Comparison of ENCODE assay signal across 9 mouse cellular contexts in genomic region chr17:73022630-73023051, GRCm38 (mm10).
DNase-seq lines count a peak whose midpoint lies in the region; ATAC-seq and TF ChIP-seq lines count a peak whose summit lies in the region.
"Had no signal": no experiment of that assay in that cellular context is flagged by ENCODE, and none has a peak within 500 bp of the region (broad histone marks: within the 10 kb centered on the region; RNA-seq: fewer than 3 reads in every experiment).

No protein-coding gene starts in this region.

- 73% methylated on average over 8 of the region's 8 CpGs for WGBS in hindbrain, embryonic 10.5 days

- no peak overlapping the region for H3K27ac ChIP-seq in hindbrain, embryonic 10.5 days
- H3K27ac ChIP-seq: macrophage had no signal

- H3K9me3 ChIP-seq in hindbrain, embryonic 10.5 days: no peaks in the 10 kb centered on the region

- CTCF ChIA-PET in Patski (lab: Charles Lee): interaction anchor here (1.0 to 1.4 kb wide), 4 partner anchors 9 to 105 kb away, joined by 3 to 6 read pairs (median 4); partner anchors contain the start of gene Lbh

- no peaks in the 10 kb centered on the region for H3K27me3 ChIP-seq in Patski
- no peaks in the 10 kb centered on the region for H3K27me3 ChIP-seq in hindbrain, embryonic 10.5 days (ENCODE audit: insufficient read depth, poor library complexity, severe bottlenecking)

- no peak for TF ChIP-seq CTCF in Patski (IDR thresholded peaks at IDR 0.05)

- in situ Hi-C loops in Patski (cut with MboI; ENCODE audit: low pct_unique_long_range_greater_than_20kb): no loop called here

- POLR2A ChIA-PET in Patski (lab: Charles Lee): no interaction called here

- H3K4me1 ChIP-seq in hindbrain, embryonic 10.5 days (replicated peaks): peaks cover 6% of the 10 kb centered on the region; the same call in 1 of the 2 replicates

- ATAC-seq in Patski: peak; percentile 54

- no peaks in the 10 kb centered on the region for H3K36me3 ChIP-seq in hindbrain, embryonic 10.5 days

- no peak overlapping the region for H3K4me3 ChIP-seq in hindbrain, embryonic 10.5 days

- DNase-seq in 3T3-L1 (ENCODE audit: low read depth, low spot score): peak; percentile 26
- peak; percentile 44 for DNase-seq in Patski (ENCODE audit: low read depth, low spot score)
- DNase-seq in gonadal fat pad, adult 2 months (ENCODE audit: low read depth): peak; percentile 30
- DNase-seq in kidney, adult 8-10 months: peak; percentile 61 to 78
- peak; percentile 78 for DNase-seq in lung, postnatal 36 days
- peak; percentile 36 for DNase-seq in urinary bladder, postnatal 10 days (ENCODE audit: low spot score)
- no peak for DNase-seq in frontal cortex, postnatal 10 days (ENCODE audit: low spot score in 2 of 2)
- no peak for DNase-seq in hindbrain, embryonic 10.5 days (ENCODE audit: low spot score)

Comparison
In these comparisons a context has a peak if more than half of its experiments do, and no peak if none do; other contexts are left out.
1. DNase-seq: peak in 3T3-L1 (single experiment), Patski (single experiment), gonadal fat pad, adult 2 months (single experiment), kidney, adult 8-10 months (2 of 2), lung, postnatal 36 days (single experiment) and urinary bladder, postnatal 10 days (single experiment); none in frontal cortex, postnatal 10 days (0 of 2) and hindbrain, embryonic 10.5 days (single experiment).